Mouse (Mus musculus): Measurements from ENCODE around the gene Trib2. TPM values are rescaled to one million over a fixed set of nuclear protein-coding genes. Genes with fewer than 3 reads are reported as not detected.

Gene Trib2
- total RNA-seq, 2 experiments from 2014 or later = 73.8 to 79.8 TPM

Small RNA genes lying within 50 kb of the gene (microRNA-seq; reads per million reads assigned to microRNA genes)
- gene Mir6387 = not detected

Measured in left cerebral cortex, postnatal 10 days (tissue).